Mouse (Mus musculus) CD4-positive helper T cell, adult 2 months (primary cell): ENCODE data around the gene Hmcn1.

Experiments
- DNase-seq: peaks from one replicate; pipeline ENCODE4 v3.0.0-alpha.2; 2012; ENCODE audit warnings: low read depth, missing footprints, low spot score

Gene Hmcn1

DNA sequence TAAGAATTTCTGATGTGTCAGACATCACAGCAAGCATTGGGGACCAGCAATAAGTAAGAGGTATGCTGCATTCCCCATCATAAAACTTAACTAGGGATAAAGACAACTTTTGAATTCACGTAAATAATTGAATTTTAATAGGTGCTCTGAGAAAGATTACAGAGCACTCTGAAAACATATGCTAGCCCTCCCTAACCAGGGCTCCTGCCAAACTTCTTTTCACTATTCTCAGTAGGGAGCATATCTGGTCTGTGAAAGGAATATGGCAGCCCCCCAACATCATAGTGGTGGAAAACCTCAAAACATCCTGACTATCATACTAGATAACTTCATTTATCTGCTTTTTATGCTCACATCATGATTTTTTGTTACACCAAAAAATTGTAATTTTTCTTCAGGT is 347.9 kb downstream of the Hmcn1 start:
- no peak for DNase-seq

DNA sequence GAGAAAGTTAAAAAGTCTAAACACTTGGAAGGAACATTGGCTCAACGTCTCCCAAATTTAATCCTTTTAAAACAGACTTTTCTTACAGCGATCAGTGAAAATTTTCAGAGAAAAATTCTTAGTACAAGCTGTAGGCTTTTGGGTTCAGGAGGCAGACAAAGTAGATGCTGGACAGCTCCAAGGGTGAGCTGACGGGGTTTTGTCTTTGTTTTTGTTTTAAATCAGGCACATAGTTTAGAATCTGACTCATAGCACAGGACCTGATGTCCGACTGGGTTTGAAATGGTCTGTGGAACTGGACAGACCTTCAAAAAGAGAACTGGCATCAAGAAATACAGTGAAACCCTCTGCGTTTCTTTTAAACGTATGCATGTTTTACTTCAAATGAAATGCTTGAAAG is 353.7 kb downstream of the Hmcn1 start:
- DNase-seq: no peak

GRCm38 (mm10) chr1:150632506-150632905 is 360.7 kb downstream of the Hmcn1 start:
- DNase-seq: no peak

DNA sequence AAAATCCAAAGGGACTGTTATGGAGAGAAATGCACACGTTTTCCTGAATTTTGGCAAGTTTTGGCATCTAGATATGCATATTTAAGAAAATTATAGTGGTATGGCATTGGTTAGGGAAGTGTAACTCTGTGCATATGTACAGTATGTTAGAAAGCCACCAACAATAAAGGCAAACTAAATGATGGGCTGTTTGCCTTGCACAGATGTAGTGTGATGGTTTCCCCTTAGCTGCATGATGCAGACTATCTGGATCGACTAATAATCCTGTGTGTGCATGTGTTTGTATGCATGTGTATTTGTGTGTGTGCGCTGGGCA is 361.4 kb downstream of the Hmcn1 start:
- DNase-seq: no peak

GRCm38 (mm10) chr1:150631035-150631855 is 362.0 kb downstream of the Hmcn1 start:
- DNase-seq: no peak

GRCm38 (mm10) chr1:150623226-150623625 is 370.0 kb downstream of the Hmcn1 start:
- no peak for DNase-seq

DNA sequence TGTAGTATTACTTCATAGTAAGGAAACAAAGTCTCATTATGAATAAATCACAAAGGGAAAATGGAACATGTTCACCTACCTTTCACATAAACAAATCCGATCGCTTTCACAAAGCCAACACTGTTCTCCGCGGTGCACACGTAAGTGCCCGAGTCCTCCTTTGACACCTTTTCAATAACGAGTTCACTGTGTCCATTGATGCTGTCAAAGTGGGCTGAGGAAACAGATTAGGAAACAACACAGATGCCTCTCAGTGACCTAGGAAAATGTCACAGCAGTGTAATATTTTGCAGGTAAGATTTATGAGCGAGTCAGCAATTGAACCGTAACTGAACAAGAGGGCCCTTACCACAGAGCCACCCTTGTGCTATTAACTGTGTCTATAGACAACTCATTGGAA is 382.7 kb downstream of the Hmcn1 start:
- no peak for DNase-seq

GRCm38 (mm10) chr1:150606173-150606572 is 387.1 kb downstream of the Hmcn1 start:
- no peak for DNase-seq

- no peak for DNase-seq
These were observed 399.6 kb downstream of the Hmcn1 start for GRCm38 (mm10) chr1:150593614-150594013.

- DNase-seq: peak; percentile 4
These were observed 402.0 kb downstream of the Hmcn1 start for GRCm38 (mm10) chr1:150591253-150591652.

DNA sequence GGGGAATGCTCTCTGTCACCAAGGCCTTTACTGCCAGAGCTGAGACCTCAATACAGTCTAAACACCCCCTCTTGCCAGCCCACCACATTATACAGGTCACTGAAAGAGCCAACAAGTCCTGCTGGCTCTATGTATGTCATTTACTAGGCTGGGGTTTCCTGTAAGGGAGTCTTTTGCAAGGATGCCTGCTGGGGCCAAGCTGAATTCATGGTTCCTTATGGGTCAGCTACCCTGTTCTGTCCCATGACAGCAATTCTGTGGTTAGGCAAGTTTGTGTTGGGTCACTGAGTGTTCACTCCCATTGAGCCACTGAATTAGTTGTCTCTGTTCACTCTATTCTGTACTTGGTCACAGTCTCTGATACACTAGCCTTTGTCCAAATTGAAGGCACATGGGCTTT is 405.8 kb downstream of the Hmcn1 start:
- DNase-seq: no peak

- no peak for DNase-seq
These were observed 408.8 kb downstream of the Hmcn1 start for GRCm38 (mm10) chr1:150584477-150584876.

- DNase-seq: no peak
These were observed 409.5 kb downstream of the Hmcn1 start for GRCm38 (mm10) chr1:150583734-150584133.

DNA sequence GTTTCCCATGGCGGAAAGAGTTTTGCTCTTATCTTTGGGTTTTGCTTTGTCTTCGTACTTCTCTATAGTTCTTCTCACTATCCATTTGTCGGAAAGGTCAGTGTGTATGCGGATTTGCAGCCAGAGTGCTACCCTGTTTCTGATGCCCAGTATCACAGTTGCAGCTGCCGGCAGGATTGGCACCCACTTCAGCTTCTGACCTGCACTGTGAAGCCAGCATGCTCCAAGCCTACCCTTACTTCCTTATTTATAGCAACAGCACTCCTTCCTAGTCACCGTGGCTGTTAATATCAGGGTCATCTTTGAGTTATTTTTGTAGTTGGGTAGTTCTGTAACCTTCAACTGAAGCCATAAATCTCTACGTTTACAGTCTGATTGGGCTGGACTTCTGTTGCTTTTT is 412.7 kb downstream of the Hmcn1 start:
- DNase-seq: no peak

DNA sequence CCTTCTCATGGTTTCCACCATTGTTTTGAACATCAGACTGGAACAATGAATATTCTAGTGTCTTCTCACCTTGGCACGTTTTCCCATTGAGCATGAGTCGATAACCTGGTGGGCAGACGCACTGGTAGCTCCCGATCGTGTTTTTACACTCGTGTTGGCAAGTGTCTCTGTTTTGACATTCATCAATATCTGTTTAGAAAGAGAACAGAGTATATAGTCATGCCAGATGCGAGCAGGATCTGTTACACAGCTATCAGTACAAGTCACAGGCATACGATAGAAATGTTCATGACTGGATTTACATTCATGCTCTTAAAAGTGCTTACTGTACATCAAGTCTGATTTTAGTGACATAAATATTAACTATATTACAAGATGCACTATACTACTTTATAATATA is 419.8 kb downstream of the Hmcn1 start:
- no peak for DNase-seq

DNA sequence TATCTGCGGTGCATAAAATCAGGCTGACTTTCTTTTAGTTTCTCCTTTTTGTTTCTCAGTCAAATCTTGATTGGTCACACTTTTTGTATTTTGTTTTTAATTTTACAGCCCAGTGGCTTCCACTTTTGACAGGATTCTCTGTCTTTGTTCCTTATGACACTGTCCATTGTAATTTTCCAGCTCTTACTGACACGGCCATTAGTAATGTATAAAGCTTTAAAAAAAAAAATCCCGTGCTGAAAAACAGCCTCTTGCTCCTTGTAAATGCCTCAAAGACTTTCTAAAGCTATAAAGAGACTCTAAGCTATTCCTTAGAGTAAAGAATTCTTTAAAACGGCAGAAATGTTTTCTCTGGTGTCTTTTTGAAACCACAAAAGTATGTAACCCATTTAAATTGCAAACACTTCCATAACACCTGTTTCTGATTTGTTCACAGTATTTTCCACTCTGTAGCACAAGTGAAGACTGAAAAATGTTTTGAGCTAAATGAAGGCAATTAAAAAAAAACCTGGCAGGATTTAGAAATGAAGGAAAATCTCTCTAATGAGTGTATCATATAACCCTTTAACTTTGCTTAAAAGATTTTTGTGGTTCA is 422.6 kb downstream of the Hmcn1 start:
- no peak for DNase-seq

- no peak for DNase-seq
These were observed 423.3 kb downstream of the Hmcn1 start for GRCm38 (mm10) chr1:150569820-150570543.

- no peak for DNase-seq
These were observed 426.9 kb downstream of the Hmcn1 start for GRCm38 (mm10) chr1:150566287-150566686.

DNA sequence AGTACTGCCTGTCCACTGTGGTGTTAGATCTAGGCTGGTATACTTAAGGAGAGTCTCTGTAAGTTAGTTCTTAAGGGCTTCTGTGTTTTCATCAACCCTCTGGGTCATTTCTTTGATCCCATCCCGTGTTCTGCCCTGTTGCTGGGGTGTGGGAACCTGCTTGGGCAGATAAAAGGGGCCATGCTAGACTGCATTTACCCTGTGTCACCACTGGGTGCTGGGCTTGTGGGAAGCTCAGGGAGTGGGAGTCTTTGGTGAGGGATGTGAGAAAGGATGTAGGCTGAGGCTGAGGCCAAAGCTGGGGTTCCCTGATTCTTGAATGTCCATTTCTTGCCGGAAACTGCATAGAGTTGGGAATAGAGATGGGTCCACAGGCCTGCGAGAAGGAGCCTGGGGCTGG is 436.6 kb downstream of the Hmcn1 start:
- no peak for DNase-seq

DNA sequence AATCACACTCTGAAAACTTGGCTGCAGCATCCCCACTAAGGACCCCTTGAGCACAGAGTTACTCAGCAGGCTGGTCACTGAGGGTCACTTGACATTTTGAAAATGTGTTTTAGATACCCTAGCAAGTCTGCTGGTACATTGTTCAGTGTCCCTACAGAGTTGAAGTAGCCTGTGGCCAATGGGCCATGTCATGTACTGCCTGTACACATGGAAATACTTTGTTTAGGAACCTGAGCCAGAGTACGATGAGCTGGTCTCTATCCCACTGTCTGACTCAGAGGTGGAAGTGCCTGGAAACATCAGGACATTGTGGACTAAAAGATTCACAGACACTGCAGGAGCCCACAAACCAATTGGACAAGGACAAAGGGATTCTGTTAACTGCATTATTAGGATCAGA is 441.8 kb downstream of the Hmcn1 start:
- no peak for DNase-seq

DNA sequence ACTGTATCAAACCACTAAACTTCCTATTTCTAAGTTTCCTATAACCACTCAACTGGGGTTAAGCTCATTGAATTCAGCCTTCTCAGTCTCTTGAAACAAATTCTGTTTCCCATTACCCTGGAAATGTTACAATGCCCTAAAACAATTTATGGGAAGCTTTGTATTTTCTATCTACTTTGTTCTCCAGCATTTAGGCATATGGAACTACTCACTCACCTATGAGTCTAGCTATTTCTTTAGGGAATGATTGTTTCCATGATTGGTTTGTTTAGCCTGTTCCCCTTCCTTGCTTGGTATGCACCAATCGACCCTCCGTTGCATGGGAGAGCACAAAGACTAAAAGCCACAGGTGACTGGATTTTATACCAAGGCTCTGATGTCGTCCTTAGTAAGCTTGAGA is 446.8 kb downstream of the Hmcn1 start:
- no peak for DNase-seq

DNA sequence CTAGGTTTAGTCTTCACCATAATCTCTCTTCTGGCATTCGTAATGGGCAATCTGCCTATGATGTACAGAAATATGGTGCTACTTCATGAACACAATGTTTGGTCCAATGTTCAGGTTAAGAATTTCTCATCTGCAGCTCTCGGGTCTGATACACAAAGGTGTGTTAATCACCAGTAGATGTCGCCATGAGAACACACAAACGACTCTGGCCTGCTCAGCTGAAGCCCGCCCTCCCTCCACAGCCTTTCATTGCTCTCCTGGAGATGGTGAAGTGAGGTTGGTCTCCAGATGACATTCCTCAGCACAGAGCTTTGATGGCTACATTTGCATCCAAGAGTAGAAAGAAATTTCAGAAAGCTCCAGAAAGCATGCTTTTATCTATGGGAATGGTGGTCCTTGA is 453.0 kb downstream of the Hmcn1 start:
- DNase-seq: peak; percentile 19
